Mouse (Mus musculus): ENCODE measurements around the gene Abhd11.
"Not testable (repeated sequence)": the region's sequence is repeated elsewhere in the genome, so short reads cannot be mapped to it uniquely, and the experiment has no call there.

The Abhd11 gene

DNA sequence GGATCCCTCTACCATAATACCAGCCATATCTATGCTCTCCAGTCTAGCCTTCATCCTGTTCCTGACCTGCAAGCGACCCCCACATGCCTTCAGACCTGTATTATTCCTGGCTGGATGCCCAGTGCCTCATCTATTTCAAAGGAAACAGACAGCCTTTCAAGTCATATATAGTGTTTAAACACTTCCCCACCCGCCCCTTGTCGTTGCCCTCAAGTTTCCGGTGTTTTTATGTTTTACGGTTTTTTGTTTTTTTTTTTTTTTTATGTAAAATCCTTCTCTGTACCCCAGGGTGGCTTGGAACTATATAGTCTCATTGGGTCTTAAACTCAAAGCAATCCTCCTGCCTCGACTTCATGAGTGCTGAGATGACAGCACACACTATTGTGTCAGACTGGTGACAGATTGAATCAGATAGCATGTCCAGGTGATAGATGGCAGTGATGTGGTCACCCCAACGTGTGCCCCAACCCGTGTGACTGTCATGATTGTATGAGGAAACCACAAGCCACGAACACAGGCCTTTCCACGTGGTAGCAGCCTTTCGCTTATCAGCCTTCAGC is 15.8 kb downstream of the Abhd11 start:
- no peak for DNase-seq

DNA sequence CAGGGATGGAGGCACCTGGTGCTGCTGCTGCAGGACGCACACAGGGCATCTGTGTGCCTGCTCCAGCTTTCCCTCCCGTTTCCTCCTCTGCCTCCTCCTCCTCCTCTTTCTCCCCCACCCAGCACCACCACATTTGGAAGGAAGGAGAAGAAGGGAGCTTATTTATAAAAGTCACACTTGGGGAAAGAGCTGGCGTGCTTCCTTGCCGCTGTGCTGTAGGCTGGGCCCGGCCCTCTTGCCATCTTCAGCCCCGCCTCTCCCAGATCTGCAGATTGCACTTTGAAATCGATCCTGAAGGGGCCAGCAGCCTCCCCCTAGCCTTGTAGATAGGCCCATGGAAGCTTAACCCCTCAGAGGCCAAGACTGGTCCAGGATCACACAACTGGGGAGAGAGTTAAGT is 16.9 kb downstream of the Abhd11 start:
- no peak for DNase-seq

DNA sequence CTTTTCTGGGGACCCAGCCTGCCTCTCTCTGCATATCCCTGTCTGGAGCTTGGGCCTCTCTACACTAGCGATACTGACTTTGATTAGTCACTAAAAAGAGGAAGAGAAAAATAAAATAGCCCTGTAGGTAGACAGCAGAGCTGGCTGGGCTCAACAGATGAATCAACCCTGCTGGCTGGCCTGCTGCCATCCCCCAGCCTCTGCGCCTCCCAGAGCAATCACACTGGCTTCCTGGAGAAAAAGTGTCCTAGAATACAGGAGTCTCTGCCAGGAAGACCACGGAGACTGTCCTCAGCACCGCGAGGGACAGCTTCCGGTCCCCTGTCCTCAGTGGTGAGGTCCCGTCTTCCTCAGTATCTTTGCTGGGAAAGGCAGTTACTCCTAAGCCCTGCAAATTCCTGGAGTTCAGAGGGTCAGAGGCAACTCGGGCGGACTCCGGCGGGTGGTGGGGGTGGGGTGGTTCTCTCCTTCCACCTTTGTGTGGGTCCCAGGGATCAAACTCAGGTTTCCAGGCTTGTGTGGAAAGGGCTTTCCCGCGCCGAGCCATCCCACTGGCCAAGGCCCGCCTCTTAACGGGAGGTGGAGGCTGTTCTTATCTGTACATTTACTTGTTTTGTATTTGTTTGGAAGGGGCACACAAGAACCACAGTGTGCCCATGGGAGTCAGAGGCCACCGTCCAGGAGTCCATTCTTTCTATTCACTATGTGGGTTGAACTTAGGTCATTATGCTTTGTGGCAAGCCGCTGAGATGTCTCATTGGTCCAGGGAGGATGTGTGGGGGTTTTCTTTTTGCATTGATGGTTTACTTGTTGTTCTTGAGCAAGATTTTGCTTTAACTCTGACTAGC is 20.3 kb downstream of the Abhd11 start:
- no peak for DNase-seq

DNA sequence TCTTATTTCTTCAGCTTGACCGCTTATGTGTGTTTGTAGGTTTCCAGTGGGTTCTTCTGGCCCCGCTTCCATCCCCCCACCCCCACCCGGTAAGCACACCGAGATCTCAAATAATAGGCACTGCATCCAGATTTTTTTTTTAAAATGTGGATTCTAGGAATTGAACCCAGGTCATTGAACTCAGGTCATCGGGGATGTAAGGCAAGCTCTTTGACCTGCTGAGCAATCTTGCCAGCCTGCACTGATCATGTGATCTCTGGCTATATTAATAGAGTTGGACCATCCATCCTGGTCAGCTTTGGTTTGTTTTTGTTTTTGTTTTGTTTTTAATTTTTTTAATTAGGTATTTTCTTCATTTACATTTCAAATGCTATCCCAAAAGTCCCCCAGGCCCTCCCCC is 23.6 kb downstream of the Abhd11 start:
- DNase-seq, result no peak

DNA sequence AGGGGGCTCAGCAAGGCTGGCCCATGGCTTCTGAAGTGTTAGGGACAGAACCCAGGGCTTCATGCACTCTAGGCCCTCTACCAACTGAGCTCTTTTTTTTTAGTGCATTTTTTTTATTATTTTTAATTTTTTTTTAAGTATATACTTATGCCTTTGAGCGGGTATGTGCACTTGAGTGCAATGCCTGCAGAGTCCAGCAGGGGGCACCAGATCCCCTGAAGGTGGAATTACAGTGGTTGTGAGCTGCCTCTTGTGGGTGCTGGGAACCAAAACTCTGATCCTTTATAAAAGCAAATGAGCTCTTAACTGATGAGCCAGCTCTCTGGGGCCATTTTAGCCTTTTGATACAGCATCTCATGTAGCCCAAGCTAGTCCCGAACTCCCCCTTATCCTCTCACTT is 25.6 kb downstream of the Abhd11 start:
- DNase-seq, result no peak

DNA sequence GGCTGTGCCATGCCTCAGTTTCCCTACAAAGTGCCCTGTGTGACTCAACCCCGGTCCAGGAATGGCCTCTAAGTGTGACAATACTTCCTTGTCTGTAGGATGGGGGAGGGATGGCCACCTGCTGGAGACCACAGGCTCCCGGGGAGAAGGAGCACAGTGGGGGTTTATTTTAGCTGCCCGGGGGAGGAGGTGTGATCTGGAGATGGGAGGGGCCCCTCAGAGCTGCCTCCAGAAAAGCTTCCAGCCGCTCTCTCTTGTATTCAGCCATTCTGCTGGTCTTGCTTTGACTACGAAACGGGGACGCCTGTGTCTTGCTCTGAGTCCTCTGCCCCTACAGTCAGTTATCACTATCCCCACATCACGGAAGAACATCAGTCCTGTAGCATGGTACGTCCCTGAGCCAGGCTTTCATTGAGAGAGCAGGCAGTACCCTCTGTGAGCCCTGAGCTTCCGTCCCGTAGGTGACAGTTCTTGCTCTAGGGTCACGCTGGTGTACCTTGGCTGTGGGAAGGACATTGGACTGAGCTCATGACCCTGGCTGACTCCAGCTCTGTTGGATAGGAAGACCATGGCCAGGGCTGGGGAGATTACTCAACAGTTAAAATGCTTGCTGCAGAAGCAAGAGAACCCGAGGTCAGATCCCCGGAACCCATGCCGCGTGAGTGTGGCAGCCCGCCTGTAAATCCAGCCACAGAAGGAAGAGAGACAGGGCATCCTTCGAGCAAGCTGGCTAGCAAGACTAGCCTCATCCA is 26.8 kb downstream of the Abhd11 start:
- DNase-seq, result no peak

DNA sequence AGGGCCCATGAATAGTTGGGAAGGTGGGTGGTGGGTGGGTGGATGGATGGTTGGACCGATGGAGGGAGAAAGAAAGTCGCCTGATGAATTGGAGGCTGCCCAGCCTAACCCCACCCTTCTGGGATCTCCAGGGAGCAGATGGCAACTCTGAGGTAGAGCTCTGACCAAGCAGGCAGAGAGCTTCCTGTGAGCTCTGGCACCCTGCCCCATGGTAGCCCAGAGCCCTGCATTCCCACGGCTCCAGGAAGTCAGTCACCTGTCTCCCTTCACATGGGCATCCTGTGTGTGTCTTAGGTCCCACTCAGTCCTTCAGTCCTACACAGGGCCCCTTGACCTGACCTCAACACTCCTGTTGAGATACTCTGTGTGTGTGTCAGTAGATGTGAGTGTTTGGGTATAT is 29.0 kb downstream of the Abhd11 start:
- no peak for DNase-seq

DNA sequence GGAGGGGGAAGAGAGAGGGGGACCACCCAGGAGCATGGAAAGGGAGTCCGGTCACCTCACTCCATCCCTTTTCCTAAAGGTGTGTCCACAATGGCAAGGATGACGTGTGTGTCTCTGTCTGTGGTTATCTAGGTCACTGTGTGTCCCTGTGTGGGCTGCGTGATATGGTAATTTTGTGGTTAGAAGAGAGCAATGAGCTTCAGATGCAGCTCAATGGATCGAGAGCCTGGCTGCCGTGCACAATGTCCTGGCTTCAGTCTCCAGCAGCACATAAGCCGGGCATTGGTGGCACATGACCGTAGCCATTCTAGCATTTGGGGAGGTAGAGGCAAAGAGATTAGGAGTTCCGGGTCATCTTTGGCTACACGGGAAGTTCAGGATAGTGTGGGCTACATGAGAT is 30.6 kb downstream of the Abhd11 start:
- no peak for DNase-seq

DNA sequence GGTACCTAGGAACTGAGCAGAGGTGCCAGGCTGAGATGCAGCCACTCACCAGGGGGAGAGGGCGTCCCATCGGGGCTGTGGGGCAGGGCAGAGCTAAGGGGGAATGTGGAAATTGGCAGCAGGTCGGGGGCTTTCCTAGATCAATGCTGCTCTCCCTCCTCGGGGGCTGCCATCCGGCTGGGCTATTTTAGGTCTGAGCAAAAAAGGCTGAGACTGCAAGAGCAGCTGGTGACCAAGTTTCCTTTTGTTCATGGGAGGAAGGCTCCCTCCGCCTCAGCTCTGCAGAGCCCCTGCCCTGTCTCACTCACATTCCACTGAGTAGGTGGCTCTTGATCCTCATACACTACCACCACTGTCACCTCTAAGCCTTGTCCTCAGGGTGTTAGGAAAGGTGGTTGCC is 31.1 kb downstream of the Abhd11 start:
- no peak for DNase-seq

DNA sequence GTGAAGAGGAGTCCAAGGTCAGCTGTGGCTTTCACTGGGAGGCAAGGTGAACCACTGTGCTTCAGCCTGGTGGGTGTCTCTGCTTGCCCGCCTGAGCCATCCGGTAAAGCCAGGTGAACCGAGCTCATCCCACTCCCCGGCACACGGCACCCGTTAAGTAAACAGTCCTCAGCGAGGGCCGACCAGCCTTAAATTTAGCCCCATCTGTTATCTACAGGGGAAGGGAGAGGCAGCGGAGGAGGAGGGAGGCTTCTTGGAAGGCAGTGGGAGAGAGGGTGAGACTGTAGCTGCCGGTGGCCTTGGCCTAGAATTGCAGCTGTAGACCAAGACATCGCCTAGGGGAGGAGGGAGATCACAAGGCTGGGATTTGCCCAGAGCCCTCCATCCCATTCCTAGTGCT is 31.8 kb downstream of the Abhd11 start:
- DNase-seq, result no peak

DNA sequence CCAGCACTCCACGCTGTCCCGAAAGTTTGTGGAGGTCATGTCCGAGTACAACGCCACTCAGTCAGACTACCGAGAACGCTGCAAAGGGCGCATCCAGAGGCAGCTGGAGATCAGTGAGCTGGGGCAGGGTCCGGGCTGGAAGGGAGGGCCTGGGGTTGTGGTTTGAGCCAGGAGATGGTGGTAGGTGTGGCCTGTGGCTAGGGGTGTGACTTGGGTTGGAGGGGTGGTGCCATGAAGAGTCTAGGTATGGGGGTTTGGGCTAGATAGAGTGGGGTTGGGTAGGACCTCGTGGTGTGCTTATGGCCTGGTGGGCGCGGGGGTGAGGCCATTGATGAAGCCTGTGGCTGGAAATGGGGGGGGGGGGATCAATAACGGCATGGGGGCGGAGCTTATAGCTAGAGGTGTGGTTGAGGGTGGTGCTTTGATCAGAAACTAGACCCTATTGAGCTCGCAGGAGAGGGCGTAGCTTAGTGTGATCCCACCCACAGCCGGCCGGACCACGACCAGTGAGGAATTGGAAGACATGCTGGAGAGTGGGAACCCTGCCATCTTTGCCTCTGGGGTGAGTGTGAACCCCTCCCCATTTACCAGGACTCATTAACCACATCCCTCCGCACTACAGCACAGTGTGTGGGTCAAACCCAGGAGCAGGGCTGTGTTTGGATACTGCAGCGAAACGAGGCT is 33.3 kb downstream of the Abhd11 start:
- DNase-seq, result no peak

DNA sequence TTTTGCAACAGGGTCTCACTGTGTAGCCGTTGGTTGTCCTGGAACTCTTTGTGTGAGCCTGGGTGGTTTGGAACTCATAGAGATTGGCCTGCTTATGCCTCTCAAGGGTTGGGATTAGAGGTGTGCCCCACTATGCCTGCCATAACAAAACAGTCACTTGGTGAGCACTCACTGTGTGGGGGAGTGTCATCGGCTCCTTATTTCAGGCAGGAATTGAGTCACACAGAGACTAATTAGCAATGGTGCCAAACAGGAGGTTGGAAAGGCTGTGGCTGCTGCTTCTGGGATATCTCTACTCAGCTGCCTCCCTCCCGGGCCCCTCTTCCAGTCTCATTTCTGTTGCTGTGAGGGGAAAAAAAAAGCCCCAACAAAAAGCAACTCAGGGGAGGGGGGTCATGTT is 35.6 kb downstream of the Abhd11 start:
- DNase-seq, result no peak

DNA sequence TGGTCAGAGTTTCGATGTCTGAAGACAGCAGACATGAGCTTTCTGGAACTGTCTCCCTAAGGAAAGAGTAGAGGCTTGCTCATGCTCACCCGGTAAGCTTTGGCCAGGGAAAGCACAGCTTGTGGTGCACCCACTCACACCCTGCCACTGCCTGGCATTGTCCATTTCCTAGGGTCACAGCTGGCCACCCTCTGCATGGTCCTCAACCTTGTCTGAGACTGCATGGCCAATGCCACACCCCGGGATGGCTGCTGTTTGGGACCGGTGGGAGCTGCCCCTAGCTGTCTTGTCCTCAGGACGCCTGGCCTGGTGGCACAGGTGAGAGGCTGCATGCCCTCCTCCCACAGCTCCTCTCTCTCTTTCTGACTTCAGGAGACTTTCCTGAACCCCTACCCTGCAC is 39.6 kb downstream of the Abhd11 start:
- DNase-seq, result no peak

DNA sequence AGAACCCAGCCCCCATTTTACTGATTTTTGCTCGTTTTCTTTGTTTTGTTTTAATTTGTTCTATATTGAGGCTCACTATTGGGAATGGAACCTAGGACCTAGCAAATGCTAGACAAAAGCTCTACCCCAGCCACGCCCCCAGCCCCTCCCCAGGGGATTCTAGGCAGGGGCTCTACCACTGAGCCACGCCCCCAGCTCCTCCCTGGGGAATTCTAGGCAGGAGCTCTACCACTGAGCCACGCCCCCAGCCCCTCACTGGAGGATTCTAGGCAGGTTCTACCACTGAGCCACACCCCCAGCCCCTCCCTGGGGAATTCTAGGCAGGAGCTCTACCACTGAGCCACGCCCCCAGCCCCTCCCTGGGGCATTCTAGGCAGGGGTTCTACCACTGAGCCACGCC is 40.3 kb downstream of the Abhd11 start:
- not testable (repeated sequence) for DNase-seq

DNA sequence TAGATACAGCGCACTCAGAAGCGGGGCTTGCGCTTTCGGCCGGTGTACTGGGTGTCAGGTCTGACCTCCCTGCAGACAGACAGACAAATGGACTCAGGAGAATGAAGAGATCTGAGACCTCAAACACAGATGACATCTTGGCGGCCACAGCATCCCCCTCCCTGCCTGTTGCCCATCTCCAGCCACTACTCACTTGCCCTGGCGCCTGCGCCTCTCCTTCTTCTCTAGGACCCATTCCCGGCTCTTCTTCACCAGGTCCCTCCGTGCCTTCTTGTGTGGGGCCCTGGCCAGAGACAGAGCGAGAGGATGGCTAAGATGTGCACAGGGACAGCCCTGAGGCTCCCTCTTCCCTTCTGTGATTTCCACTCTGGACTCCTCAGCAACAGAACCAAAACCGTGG is 44.4 kb downstream of the Abhd11 start:
- DNase-seq, result no peak

All from lung, adult 18-20 months (tissue).